Mouse (Mus musculus) cortical plate, adult 2 months (tissue): Measurements from ENCODE around the gene Sema6d.

Source experiments
- CTCF ChIP-seq: fragments of 200-500 bp; IDR thresholded peaks from 2 replicates; pipeline ENCODE4 v1.5.1; 2011; ENCODE audit warnings: mild to moderate bottlenecking, control low read depth, low read length; ENCODE audit not compliant: insufficient read depth; ENCODE audit errors: extremely low read depth
- POLR2A ChIP-seq: fragments of 200-500 bp; IDR thresholded peaks from 2 replicates; pipeline ENCODE4 v1.6.1; 2011; ENCODE audit warnings: mild to moderate bottlenecking, low read length, control low read depth; ENCODE audit not compliant: insufficient read depth; ENCODE audit errors: extremely low read depth

GRCm38 (mm10) chr2:124563759-124564158 is 474.0 kb downstream of the Sema6d start:
- TF ChIP-seq CTCF = no peak
- TF ChIP-seq POLR2A = no peak
